ENCODE assay signal across 8 mouse cellular contexts in genomic region chr8:124520249-124521080, GRCm38 (mm10). TPM values are rescaled to one million over a fixed set of nuclear protein-coding genes. Genes with fewer than 3 reads are reported as not detected.
DNase-seq lines count a peak whose midpoint lies in the region; ATAC-seq and TF ChIP-seq lines count a peak whose summit lies in the region.

Cog2 (plus strand) TSS chr8:124520767.

- H3K36me3 ChIP-seq in heart, embryonic 12.5 days = peaks cover 4% of the 10 kb centered on the region
- peaks cover 7% of the 10 kb centered on the region; the same call in 1 of the 2 replicates for H3K36me3 ChIP-seq in kidney, postnatal 0 days (ENCODE audit: insufficient read depth, low read length)
- no peaks in the 10 kb centered on the region; the same call in 1 of the 2 replicates for H3K36me3 ChIP-seq in liver, embryonic 11.5 days (ENCODE audit: control insufficient read depth, insufficient read depth, low read length)
- H3K36me3 ChIP-seq in stomach, embryonic 14.5 days (ENCODE audit: control insufficient read depth, insufficient read depth, low read length) = no peaks in the 10 kb centered on the region

- peak; percentile 95 for DNase-seq in CD4-positive helper T cell, adult 2 months (ENCODE audit: low read depth, low spot score)
- peak; percentile 88 for DNase-seq in brain, embryonic 18.5 days (ENCODE audit: low read depth, low spot score)
- peak; percentile 97 for DNase-seq in kidney, postnatal 0 days (ENCODE audit: low spot score)
- peak; percentile 86 for DNase-seq in liver, embryonic 11.5 days (ENCODE audit: low spot score)
- peak; percentile 96 for DNase-seq in naive thymus-derived CD4-positive, alpha-beta T cell, adult 2 months (ENCODE audit: low read depth)

- ATAC-seq in erythroid progenitor cell, adult 5-6 weeks (replicated peaks; ENCODE audit: low FRiP score, poor library complexity, severe bottlenecking) = peak; percentile 99
- peak; percentile 94 for ATAC-seq in heart, embryonic 12.5 days (ENCODE audit: insufficient number of reproducible peaks, low FRiP score)
- peak; percentile 99 for ATAC-seq in kidney, postnatal 0 days (replicated peaks; ENCODE audit: low FRiP score, low read depth)
- peak; percentile 99 for ATAC-seq in liver, embryonic 11.5 days (replicated peaks; ENCODE audit: low FRiP score)
- peak; percentile 99 for ATAC-seq in stomach, embryonic 14.5 days (ENCODE audit: insufficient number of reproducible peaks, insufficient read depth, low FRiP score, low read depth)

- peaks cover 16% of the 10 kb centered on the region for H3K4me1 ChIP-seq in heart, embryonic 12.5 days (replicated peaks)
- peaks cover 8% of the 10 kb centered on the region for H3K4me1 ChIP-seq in kidney, postnatal 0 days (replicated peaks; ENCODE audit: insufficient read depth, low read length)
- peaks cover 10% of the 10 kb centered on the region for H3K4me1 ChIP-seq in liver, embryonic 11.5 days (replicated peaks; ENCODE audit: control insufficient read depth, insufficient read depth, low read length)
- H3K4me1 ChIP-seq in stomach, embryonic 14.5 days (ENCODE audit: control insufficient read depth, insufficient read depth, low read length) = peaks cover 8% of the 10 kb centered on the region

- H3K4me2 ChIP-seq in heart, embryonic 12.5 days = peak within 1 kb of the TSS; percentile 96
- H3K4me2 ChIP-seq in kidney, postnatal 0 days (ENCODE audit: low read length) = peak within 1 kb of the TSS; percentile 75
- H3K4me2 ChIP-seq in liver, embryonic 11.5 days = peak within 1 kb of the TSS; percentile 70
- H3K4me2 ChIP-seq in stomach, embryonic 14.5 days (replicated peaks; ENCODE audit: low read depth, low read length) = peak within 1 kb of the TSS; percentile 87

- 0 out of 2 replicates have a peak within 1 kb of the TSS, but pooled peaks have one; percentile 20 for H3K27ac ChIP-seq in heart, embryonic 12.5 days (ENCODE audit: poor library complexity, severe bottlenecking)
- H3K27ac ChIP-seq in kidney, postnatal 0 days = 0 out of 2 replicates have a peak within 1 kb of the TSS, but pooled peaks have one; percentile 27
- no peak within 1 kb of the TSS for H3K27ac ChIP-seq in liver, embryonic 11.5 days (ENCODE audit: low read depth, low read length)
- no peak within 1 kb of the TSS for H3K27ac ChIP-seq in stomach, embryonic 14.5 days (ENCODE audit: low read length)

- H3K4me3 ChIP-seq in heart, embryonic 12.5 days = peak within 1 kb of the TSS; percentile 95
- H3K4me3 ChIP-seq in kidney, postnatal 0 days (replicated peaks; ENCODE audit: low read depth, low read length) = peak within 1 kb of the TSS; percentile 97
- peak within 1 kb of the TSS; percentile 88 for H3K4me3 ChIP-seq in liver, embryonic 11.5 days (ENCODE audit: low read depth, low read length)
- peak within 1 kb of the TSS; percentile 93 for H3K4me3 ChIP-seq in stomach, embryonic 14.5 days (ENCODE audit: low read depth, low read length)

- TF ChIP-seq CTCF in kidney, postnatal 0 days (IDR thresholded peaks at IDR 0.05; ENCODE audit: low read depth) = peak; percentile 79

- H3K9ac ChIP-seq in heart, embryonic 12.5 days = peak within 1 kb of the TSS; percentile 91
- peak within 1 kb of the TSS; percentile 87 for H3K9ac ChIP-seq in kidney, postnatal 0 days (ENCODE audit: low read depth, low read length)
- peak within 1 kb of the TSS; percentile 81 for H3K9ac ChIP-seq in liver, embryonic 11.5 days (ENCODE audit: low read depth, low read length)
- H3K9ac ChIP-seq in stomach, embryonic 14.5 days (replicated peaks; ENCODE audit: low read depth, low read length) = peak within 1 kb of the TSS; percentile 81

- H3K9me3 ChIP-seq in heart, embryonic 12.5 days (replicated peaks) = no peaks in the 10 kb centered on the region
- H3K9me3 ChIP-seq in kidney, postnatal 0 days (replicated peaks; ENCODE audit: low read length) = no peaks in the 10 kb centered on the region
- no peaks in the 10 kb centered on the region for H3K9me3 ChIP-seq in liver, embryonic 11.5 days (ENCODE audit: control insufficient read depth, low read length)
- no peaks in the 10 kb centered on the region for H3K9me3 ChIP-seq in stomach, embryonic 14.5 days (ENCODE audit: control insufficient read depth, low read depth, low read length)

- H3K27me3 ChIP-seq in heart, embryonic 12.5 days (replicated peaks) = peaks cover 6% of the 10 kb centered on the region; the same call in 1 of the 2 replicates
- no peaks in the 10 kb centered on the region for H3K27me3 ChIP-seq in kidney, postnatal 0 days (ENCODE audit: insufficient read depth, low read length)
- no peaks in the 10 kb centered on the region for H3K27me3 ChIP-seq in liver, embryonic 11.5 days (replicated peaks; ENCODE audit: control insufficient read depth, insufficient read depth, low read length)
- no peaks in the 10 kb centered on the region for H3K27me3 ChIP-seq in stomach, embryonic 14.5 days (ENCODE audit: control insufficient read depth, insufficient read depth, low read length)

- WGBS in heart, embryonic 12.5 days = 10% methylated on average over 50 of the region's 50 CpGs
- 10% methylated on average over 50 of the region's 50 CpGs for WGBS in kidney, postnatal 0 days
- 10% methylated on average over 50 of the region's 50 CpGs for WGBS in liver, embryonic 11.5 days
- 10% methylated on average over 50 of the region's 50 CpGs for WGBS in stomach, embryonic 14.5 days

RNA-seq across cellular contexts. Expression of gene Cog2, which starts in this region (rescaled TPM):
- 6.7 and 9.4 TPM in 2 replicates for total RNA-seq in erythroid progenitor cell, adult 5-6 weeks (2015; ENCODE audit: low replicate concordance)
- 14.5 and 18.4 TPM in 2 replicates for total RNA-seq in erythroid progenitor cell, adult 5-6 weeks (2017; ENCODE audit: low replicate concordance)
- 27.0 and 30.1 TPM in 2 replicates for polyA plus RNA-seq in heart, embryonic 12.5 days (2016; fragmentation: Nextera tagmentation; extraction: Ambion mirVana)
- polyA plus RNA-seq in kidney, postnatal 0 days (2015; fragmentation: Nextera tagmentation; extraction: Ambion mirVana) = 26.2 and 28.5 TPM in 2 replicates
- 29.5 and 34.0 TPM in 2 replicates for polyA plus RNA-seq in liver, embryonic 11.5 days (2014; fragmentation: Nextera tagmentation; extraction: Ambion mirVana)
- polyA plus RNA-seq in stomach, embryonic 14.5 days (2014; fragmentation: Nextera tagmentation; extraction: Ambion mirVana) = 36.9 and 39.1 TPM in 2 replicates

Comparison
In these comparisons a context has a peak if more than half of its experiments do, and no peak if none do; other contexts are left out.
1. H3K27ac ChIP-seq: peak in heart, embryonic 12.5 days (single experiment) and kidney, postnatal 0 days (single experiment); none in liver, embryonic 11.5 days (single experiment) and stomach, embryonic 14.5 days (single experiment).
2. Peak in every context shown above with its lines, with median percentiles within 50 percentile points of each other: DNase-seq, ATAC-seq, H3K4me2 ChIP-seq, H3K4me3 ChIP-seq and H3K9ac ChIP-seq.